Mouse (Mus musculus) c-Kit-positive CD71-negative TER-119-negative erythroid progenitor cells, embryonic 14.5 days (primary cell): ENCODE data around the gene Aup1.
A peak's percentile ranks its signal among the peaks of the same experiment; 100 is the strongest.

ENCODE experiments used
- DNase-seq: peaks from one replicate; pipeline ENCODE4 v3.0.0-alpha.2; 2013; ENCODE audit warnings: low read depth

Aup1 gene

GRCm38 (mm10) chr6:83031111-83031510 lies 23.2 kb upstream of the Aup1 start:
- DNase-seq = no peak

GRCm38 (mm10) chr6:83031921-83032590 lies 22.3 kb upstream of the Aup1 start:
- DNase-seq = no peak

- DNase-seq = no peak
Observed at GRCm38 (mm10) chr6:83032769-83033191, 21.5 kb upstream of the Aup1 start.

- DNase-seq = peak; percentile 68
Observed at GRCm38 (mm10) chr6:83033249-83034185, 20.8 kb upstream of the Aup1 start, which contains the start of the genes Dok1 and Loxl3. TSS of gene Dok1 (minus strand) at chr6:83033471. TSS of gene Loxl3 (plus strand) at chr6:83034173.

- DNase-seq = no peak
Observed at GRCm38 (mm10) chr6:83034463-83035055, 19.8 kb upstream of the Aup1 start.

- DNase-seq = no peak
Observed at GRCm38 (mm10) chr6:83037188-83037587, 17.1 kb upstream of the Aup1 start.

GRCm38 (mm10) chr6:83038496-83039012 lies 15.8 kb upstream of the Aup1 start:
- DNase-seq = peak; percentile 74

- DNase-seq = no peak
Observed at GRCm38 (mm10) chr6:83040601-83041000, 13.7 kb upstream of the Aup1 start.

- no peak for DNase-seq
Observed at GRCm38 (mm10) chr6:83043561-83043960, 10.8 kb upstream of the Aup1 start.

GRCm38 (mm10) chr6:83043993-83044392 lies 10.3 kb upstream of the Aup1 start:
- DNase-seq = no peak

- no peak for DNase-seq
Observed at GRCm38 (mm10) chr6:83044742-83045141, 9.6 kb upstream of the Aup1 start.

- no peak for DNase-seq
Observed at GRCm38 (mm10) chr6:83049367-83049766, 5.0 kb upstream of the Aup1 start.

GRCm38 (mm10) chr6:83053136-83053960 lies 973 bp upstream of the Aup1 start:
- DNase-seq = no peak

GRCm38 (mm10) chr6:83054871-83055431 lies 630 bp downstream of the Aup1 start, which contains the start of gene Htra2:
TSS of gene Htra2 (minus strand) at chr6:83055273.
- DNase-seq = no peak

GRCm38 (mm10) chr6:83057790-83058189 lies 3.5 kb downstream of the Aup1 start, which contains the start of gene Dqx1:
TSS of gene Dqx1 (plus strand) at chr6:83057844.
- no peak for DNase-seq

- DNase-seq = no peak
Observed at GRCm38 (mm10) chr6:83058725-83059124, 4.4 kb downstream of the Aup1 start.

- DNase-seq = no peak
Observed at GRCm38 (mm10) chr6:83065995-83066394, 11.7 kb downstream of the Aup1 start.

GRCm38 (mm10) chr6:83066441-83066840 lies 12.1 kb downstream of the Aup1 start:
- no peak for DNase-seq

GRCm38 (mm10) chr6:83068221-83068620 lies 13.9 kb downstream of the Aup1 start:
- no peak for DNase-seq

- DNase-seq = no peak
Observed at GRCm38 (mm10) chr6:83068706-83069487, 14.6 kb downstream of the Aup1 start.
